Mouse (Mus musculus) bone marrow, adult 2 months (tissue): Measurements from ENCODE around the gene Arhgap15.

Experiments
- CTCF ChIP-seq: fragments of 200-500 bp; IDR thresholded peaks from 2 replicates; pipeline ENCODE4 v1.5.1; 2011; ENCODE audit warnings: low read length, control low read depth; ENCODE audit not compliant: control insufficient read depth, insufficient read depth
- POLR2A ChIP-seq: fragments of 200-500 bp; IDR thresholded peaks from 2 replicates; pipeline ENCODE4 v1.6.1; 2011; ENCODE audit warnings: low read depth, mild to moderate bottlenecking, control low read depth, low read length, borderline replicate concordance; ENCODE audit not compliant: control insufficient read depth

- TF ChIP-seq POLR2A: no peak
- TF ChIP-seq CTCF: no peak
These were observed 158.9 kb downstream of the Arhgap15 start for GRCm38 (mm10) chr2:43907496-43907895.
